Mouse (Mus musculus) erythroblast, adult 5-6 weeks (primary cell): ENCODE measurements around the gene Syn2. TPM values are rescaled to one million over a fixed set of nuclear protein-coding genes. Genes with fewer than 3 reads are reported as not detected.

Source experiments
- ATAC-seq: replicated peaks from 2 replicates; pipeline ENCODE4 v1.8.0; 2016; ENCODE audit warnings: moderate number of reproducible peaks, mild to moderate bottlenecking, moderate TSS enrichment, inconsistent platforms; ENCODE audit not compliant: poor library complexity, low FRiP score, severe bottlenecking
- total RNA-seq, 2 experiments: library from RNA; stranded (forward) in 1 of 2; stranded (reverse) in 1 of 2; fragments of 150-400 nt in 1 of 2; fragments of 200-764, 138-1000 nt in 1 of 2; gene quantifications; 2 replicates each; pipeline versions ENCODE4 v1.2.3 to v1.2.4; 2015 to 2017; ENCODE audit warnings: low replicate concordance in 2 of 2

Gene Syn2
- total RNA-seq, 2 experiments from 2014 or later: not detected

- ATAC-seq: no peak
These were observed 188.3 kb downstream of the Syn2 start for GRCm38 (mm10) chr6:115322956-115323355.

- no peak for ATAC-seq
These were observed 196.3 kb downstream of the Syn2 start for GRCm38 (mm10) chr6:115330964-115331363.

Other genes with a start within 250 kb of the Syn2 start
- gene Vgll4, start 164.9 kb upstream of the Syn2 start, total RNA-seq (2015; ENCODE audit: low replicate concordance): 4.2 and 5.0 TPM in 2 replicates
- 6.5 and 13.0 TPM in 2 replicates for gene Vgll4, start 164.9 kb upstream of the Syn2 start, total RNA-seq (2017; ENCODE audit: low replicate concordance)
- gene Tamm41, start 97.0 kb upstream of the Syn2 start, total RNA-seq (2015; ENCODE audit: low replicate concordance): 13.2 and 13.8 TPM in 2 replicates
- gene Tamm41, start 97.0 kb upstream of the Syn2 start, total RNA-seq (2017; ENCODE audit: low replicate concordance): 9.0 and 12.5 TPM in 2 replicates
- not detected in 2 replicates for gene Gm17482, start 92.4 kb downstream of the Syn2 start, total RNA-seq (2015; ENCODE audit: low replicate concordance)
- gene Gm17482, start 92.4 kb downstream of the Syn2 start, total RNA-seq (2017; ENCODE audit: low replicate concordance): not detected in 2 replicates
- 0.38 TPM in 1 of 2 replicates, not detected in the other for gene Timp4, start 117.3 kb downstream of the Syn2 start, total RNA-seq (2015; ENCODE audit: low replicate concordance)
- gene Timp4, start 117.3 kb downstream of the Syn2 start, total RNA-seq (2017; ENCODE audit: low replicate concordance): not detected in 2 replicates
- gene Pparg, start 226.0 kb downstream of the Syn2 start, total RNA-seq (2015; ENCODE audit: low replicate concordance): 3.5 and 9.0 TPM in 2 replicates
- 2.9 and 3.9 TPM in 2 replicates for gene Pparg, start 226.0 kb downstream of the Syn2 start, total RNA-seq (2017; ENCODE audit: low replicate concordance)